Mouse (Mus musculus) heart, embryonic 16.5 days (tissue): Measurements from ENCODE around the gene S1pr5. TPM values are rescaled to one million over a fixed set of nuclear protein-coding genes. Genes with fewer than 3 reads are reported as not detected.
"Not testable (repeated sequence)": the region's sequence is repeated elsewhere in the genome, so short reads cannot be mapped to it uniquely, and the experiment has no call there.

Experiments
- ATAC-seq: fragments of 200-750 bp; cut with Nextera tagmentation; replicated peaks from 2 replicates; pipeline ENCODE4 v1.8.0; 2017; ENCODE audit warnings: moderate number of reproducible peaks; ENCODE audit not compliant: insufficient read depth, low FRiP score; ENCODE audit errors: extremely low read depth
- H3K27ac ChIP-seq: fragments of 300-500 bp; sonication (generic); 2 replicates; pipeline ENCODE4 v1.5.1; 2014; ENCODE audit warnings: mild to moderate bottlenecking, low read length, control low read depth, moderate library complexity
- H3K27me3 ChIP-seq: fragments of 300-500 bp; sonication (generic); 2 replicates; pipeline ENCODE4 v1.6.1; 2014; ENCODE audit warnings: low read length, mixed read lengths; ENCODE audit not compliant: control insufficient read depth, insufficient read depth
- H3K36me3 ChIP-seq: fragments of 300-500 bp; sonication (generic); 2 replicates; pipeline ENCODE4 v1.6.1; 2014; ENCODE audit not compliant: control insufficient read depth, insufficient read depth
- H3K4me1 ChIP-seq: fragments of 300-500 bp; sonication (generic); 2 replicates; pipeline ENCODE4 v1.6.1; 2014; ENCODE audit warnings: low read length, mixed read lengths; ENCODE audit not compliant: control insufficient read depth, insufficient read depth
- H3K4me2 ChIP-seq: fragments of 300-500 bp; sonication (generic); 2 replicates; pipeline ENCODE4 v1.6.1; 2014; ENCODE audit warnings: low read depth, mild to moderate bottlenecking, control low read depth, low read length
- H3K4me3 ChIP-seq: fragments of 300-500 bp; sonication (generic); 2 replicates; pipeline ENCODE4 v1.5.1; 2014; ENCODE audit warnings: mild to moderate bottlenecking, control low read depth, low read length
- H3K9ac ChIP-seq: fragments of 300-500 bp; sonication (generic); 2 replicates; pipeline ENCODE4 v1.6.1; 2014; ENCODE audit warnings: low read length, control low read depth
- H3K9me3 ChIP-seq: fragments of 300-500 bp; sonication (generic); replicated peaks from 2 replicates; pipeline ENCODE4 v1.6.1; 2016; ENCODE audit warnings: low read length; ENCODE audit not compliant: control insufficient read depth
- WGBS: fragments of 180-500 bp; shearing (Covaris S2); extraction: QIAGEN DNeasy Blood & Tissue Kit; methylation state at CpG from one replicate; pipeline ENCODE4 v1.1.7; 2014; 5-methylcytosine and 5-hydroxymethylcytosine counted together
- polyA plus RNA-seq: library from polyadenylated mRNA; unstranded; fragments of >200 nt; fragmentation: Nextera tagmentation; extraction: Ambion mirVana; gene quantifications from 2 replicates; pipeline ENCODE4 v1.2.1, GENCODE M21; 2015

The S1pr5 gene
- polyA plus RNA-seq, 1 experiment from 2014 or later = 0.16 TPM

DNA sequence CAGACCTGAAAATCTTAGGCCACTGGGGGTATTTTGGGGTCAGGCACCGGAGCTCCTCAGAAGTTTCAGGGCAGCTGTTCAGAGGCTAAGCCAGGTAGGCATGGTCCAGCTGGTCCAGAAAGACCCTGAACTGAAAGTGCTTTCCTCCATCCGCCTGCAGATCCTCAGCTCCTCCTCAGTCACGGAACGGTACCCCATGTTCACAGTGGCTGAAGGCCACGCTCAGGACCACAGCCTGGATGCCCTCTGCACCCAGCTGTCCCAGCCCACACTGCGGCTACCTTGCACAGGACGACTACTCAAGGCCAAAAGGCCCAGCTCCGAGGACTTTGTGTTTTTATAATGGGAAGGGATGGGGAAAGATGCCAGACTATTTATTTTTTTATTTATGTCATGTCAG lies 24.9 kb upstream of the S1pr5 start:
- Histone ChIP-seq H3K36me3 (peaks cover 81% of the 10 kb centered on the region), H3K27me3 (no peaks in the 10 kb centered on the region), H3K4me3 (no peak overlapping the region), H3K9me3 (no peaks in the 10 kb centered on the region), H3K4me2 (no peak overlapping the region), H3K9ac (no peak overlapping the region), H3K4me1 (peaks cover 12% of the 10 kb centered on the region), H3K27ac (no peak overlapping the region)
- 84% methylated on average over 8 of the region's 8 CpGs for WGBS
- ATAC-seq = no peak

DNA sequence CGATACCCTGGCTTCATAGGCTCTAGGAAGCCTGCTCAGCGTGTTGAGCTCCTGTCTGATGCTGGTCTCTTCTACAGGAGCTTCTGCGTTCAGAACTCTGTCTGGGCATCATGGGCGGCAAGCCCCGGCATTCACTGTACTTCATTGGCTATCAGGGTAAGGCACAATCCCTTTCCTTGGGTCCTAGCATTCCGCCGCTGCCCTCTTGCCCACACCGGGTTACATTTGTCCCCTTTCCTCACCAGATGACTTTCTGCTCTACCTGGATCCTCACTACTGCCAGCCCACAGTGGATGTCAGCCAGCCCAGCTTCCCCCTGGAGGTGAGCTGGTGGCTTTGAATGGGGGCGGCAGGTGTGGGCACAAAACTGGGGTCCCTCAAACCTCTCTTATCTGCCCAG lies 24.1 kb upstream of the S1pr5 start:
- no peak for ATAC-seq

DNA sequence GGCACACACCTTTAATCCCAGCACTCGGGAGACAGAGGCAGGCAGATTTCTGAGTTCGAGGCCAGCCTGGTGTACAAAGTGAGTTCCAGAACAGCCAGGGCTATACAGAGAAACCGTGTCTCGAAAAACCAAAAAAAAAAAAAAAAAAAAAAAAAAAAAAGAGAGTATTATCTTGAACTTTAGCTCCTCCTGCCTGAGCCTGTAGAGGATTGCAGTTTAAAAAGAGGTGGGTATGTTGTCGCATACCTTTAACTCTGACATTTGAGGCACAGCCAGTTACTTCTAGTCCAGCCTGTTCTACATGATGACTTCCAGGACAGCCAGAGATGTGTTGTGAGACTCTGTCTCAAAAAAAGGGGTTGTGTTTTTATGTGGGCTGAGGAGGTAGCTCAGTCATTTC lies 21.3 kb upstream of the S1pr5 start:
- peaks cover 31% of the 10 kb centered on the region for H3K4me1 ChIP-seq
- H3K4me3 ChIP-seq, H3K27me3 ChIP-seq, ATAC-seq, H3K27ac ChIP-seq, H3K9ac ChIP-seq, H3K9me3 ChIP-seq, H3K4me2 ChIP-seq: not testable (repeated sequence)
- peaks cover 56% of the 10 kb centered on the region for H3K36me3 ChIP-seq
- WGBS = 71% methylated on average over 5 of the region's 5 CpGs

More for the DNA sequence above, 24.1 kb upstream of the S1pr5 start:
- 92% methylated on average over 9 of the region's 9 CpGs for whole genome bisulfite sequencing
- Histone ChIP-seq H3K27me3 (no peaks in the 10 kb centered on the region), H3K9me3 (no peaks in the 10 kb centered on the region), H3K36me3 (peaks cover 74% of the 10 kb centered on the region), H3K4me1 (peaks cover 14% of the 10 kb centered on the region), H3K4me2 (no peak overlapping the region), H3K4me3 (no peak overlapping the region), H3K9ac (no peak overlapping the region), H3K27ac (no peak overlapping the region)

DNA sequence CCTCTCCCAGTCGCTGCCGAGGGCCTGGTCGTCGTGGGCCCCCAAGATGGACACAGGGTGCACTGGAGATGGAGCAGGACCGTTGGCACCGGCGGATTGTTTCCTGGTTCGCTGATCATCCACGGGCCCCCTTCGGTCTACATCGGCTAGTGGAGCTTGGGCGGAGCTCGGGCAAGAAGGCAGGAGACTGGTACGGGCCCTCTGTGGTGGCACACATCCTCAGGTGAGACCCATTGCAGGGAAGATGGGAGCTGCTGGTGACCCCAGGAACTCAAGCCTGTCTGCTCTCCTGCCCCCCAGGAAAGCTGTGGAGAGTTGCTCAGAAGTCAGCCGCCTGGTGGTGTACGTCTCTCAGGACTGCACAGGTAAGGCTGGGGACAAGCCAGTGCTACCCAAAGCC lies 20.1 kb upstream of the S1pr5 start:
- no peak for ATAC-seq
- Histone ChIP-seq H3K4me1 (peaks cover 22% of the 10 kb centered on the region), H3K27me3 (no peaks in the 10 kb centered on the region), H3K9ac (no peak overlapping the region), H3K27ac (no peak overlapping the region), H3K9me3 (no peaks in the 10 kb centered on the region), H3K4me3 (no peak overlapping the region), H3K36me3 (peaks cover 48% of the 10 kb centered on the region), H3K4me2 (no peak overlapping the region)
- 93% methylated on average over 16 of the region's 16 CpGs for whole genome bisulfite sequencing

DNA sequence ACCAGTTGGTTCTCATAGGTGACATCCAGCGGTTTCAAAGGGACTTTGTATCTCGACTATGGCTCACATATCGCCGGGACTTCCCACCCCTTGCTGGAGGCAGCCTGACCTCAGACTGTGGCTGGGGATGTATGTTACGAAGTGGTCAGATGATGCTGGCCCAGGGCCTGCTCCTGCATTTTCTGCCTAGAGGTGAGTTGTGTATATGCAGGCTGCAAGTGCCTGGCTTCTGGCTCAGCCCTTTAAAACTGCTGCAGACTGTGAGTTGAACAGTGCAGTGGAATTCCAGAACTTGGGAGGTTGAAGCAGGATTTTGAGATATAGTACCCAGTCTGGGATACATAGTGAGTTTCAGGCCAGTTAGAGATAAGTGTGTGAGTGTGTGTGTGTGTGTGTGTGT lies 18.6 kb upstream of the S1pr5 start:
- Histone ChIP-seq H3K9me3 (no peaks in the 10 kb centered on the region), H3K4me3 (peak overlapping the region; percentile 90), H3K27me3 (no peaks in the 10 kb centered on the region), H3K9ac (peak overlapping the region; percentile 38), H3K36me3 (peaks cover 34% of the 10 kb centered on the region), H3K4me1 (peaks cover 22% of the 10 kb centered on the region), H3K27ac (no peak overlapping the region), H3K4me2 (peak overlapping the region; percentile 83)
- 79% methylated on average over 5 of the region's 5 CpGs for WGBS
- no peak for ATAC-seq

DNA sequence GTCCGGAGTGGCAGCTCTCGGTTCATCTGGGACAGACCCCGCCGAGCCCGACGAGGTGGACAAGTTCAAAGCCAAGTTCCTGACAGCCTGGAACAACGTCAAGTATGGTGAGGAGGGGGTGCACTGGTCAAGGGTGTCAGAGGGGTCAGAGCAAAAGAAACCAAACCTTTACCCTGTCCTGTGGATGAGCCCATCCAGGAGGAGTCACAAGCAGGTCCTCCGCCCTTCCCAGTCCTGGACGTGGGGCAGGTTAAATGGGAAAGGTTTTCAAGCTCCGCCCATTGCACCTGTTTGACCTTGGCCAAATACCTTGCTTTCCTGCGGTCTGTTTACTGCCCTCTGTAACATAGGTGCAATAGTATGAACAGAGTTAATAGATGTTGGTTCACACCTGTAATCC lies 17.4 kb upstream of the S1pr5 start:
- H3K27ac ChIP-seq = peak overlapping the region; percentile 84
- peaks cover 22% of the 10 kb centered on the region for H3K4me1 ChIP-seq
- H3K36me3 ChIP-seq = peaks cover 22% of the 10 kb centered on the region
- peak overlapping the region; percentile 97 for H3K9ac ChIP-seq
- no peak for ATAC-seq
- WGBS = 5% methylated on average over 11 of the region's 11 CpGs
- no peaks in the 10 kb centered on the region; the same call in 1 of the 2 replicates for H3K27me3 ChIP-seq
- H3K4me2 ChIP-seq = peak overlapping the region; percentile 83
- no peaks in the 10 kb centered on the region for H3K9me3 ChIP-seq
- H3K4me3 ChIP-seq = peak overlapping the region; percentile 90

DNA sequence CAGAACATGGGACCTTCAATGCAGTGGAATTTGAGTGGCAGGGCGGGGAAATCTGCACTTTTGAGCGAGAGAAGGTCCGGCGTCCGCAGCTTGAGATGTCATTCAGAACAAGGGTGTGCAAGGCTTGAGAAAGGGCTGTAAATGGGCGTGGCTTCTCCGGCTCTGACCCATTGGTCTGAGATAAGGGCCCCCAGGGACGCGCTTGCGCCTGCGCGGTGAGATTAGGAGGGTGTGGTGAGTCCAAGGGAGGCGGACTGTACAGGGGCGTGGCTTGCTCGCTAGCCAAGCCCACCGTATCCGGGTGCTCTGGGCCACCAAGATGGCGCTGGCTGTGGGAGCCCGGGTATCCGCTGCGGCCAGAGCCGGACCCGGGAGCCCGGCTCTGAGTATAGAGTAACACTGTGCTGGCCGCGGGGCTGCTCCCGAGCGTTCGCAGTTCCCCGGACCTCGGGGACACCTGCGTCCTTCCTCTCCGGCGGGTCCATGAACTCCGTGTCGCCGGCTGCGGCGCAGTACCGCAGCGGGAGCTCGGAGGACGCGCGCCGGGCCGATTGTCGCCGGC lies 16.8 kb upstream of the S1pr5 start, which contains the start of gene Atg4d:
Atg4d (plus strand) TSS at position 294 of the 562 bp plus-strand sequence.
- peak; percentile 100 for ATAC-seq
- Histone ChIP-seq H3K9me3 (no peaks in the 10 kb centered on the region), H3K27ac (peak within 1 kb of the TSS; percentile 84), H3K4me3 (peak within 1 kb of the TSS; percentile 90), H3K9ac (peak within 1 kb of the TSS; percentile 97), H3K4me2 (peak within 1 kb of the TSS; percentile 83), H3K4me1 (peaks cover 22% of the 10 kb centered on the region), H3K27me3 (no peaks in the 10 kb centered on the region; the same call in 1 of the 2 replicates), H3K36me3 (peaks cover 19% of the 10 kb centered on the region)
- WGBS = 0% methylated on average over 49 of the region's 49 CpGs

DNA sequence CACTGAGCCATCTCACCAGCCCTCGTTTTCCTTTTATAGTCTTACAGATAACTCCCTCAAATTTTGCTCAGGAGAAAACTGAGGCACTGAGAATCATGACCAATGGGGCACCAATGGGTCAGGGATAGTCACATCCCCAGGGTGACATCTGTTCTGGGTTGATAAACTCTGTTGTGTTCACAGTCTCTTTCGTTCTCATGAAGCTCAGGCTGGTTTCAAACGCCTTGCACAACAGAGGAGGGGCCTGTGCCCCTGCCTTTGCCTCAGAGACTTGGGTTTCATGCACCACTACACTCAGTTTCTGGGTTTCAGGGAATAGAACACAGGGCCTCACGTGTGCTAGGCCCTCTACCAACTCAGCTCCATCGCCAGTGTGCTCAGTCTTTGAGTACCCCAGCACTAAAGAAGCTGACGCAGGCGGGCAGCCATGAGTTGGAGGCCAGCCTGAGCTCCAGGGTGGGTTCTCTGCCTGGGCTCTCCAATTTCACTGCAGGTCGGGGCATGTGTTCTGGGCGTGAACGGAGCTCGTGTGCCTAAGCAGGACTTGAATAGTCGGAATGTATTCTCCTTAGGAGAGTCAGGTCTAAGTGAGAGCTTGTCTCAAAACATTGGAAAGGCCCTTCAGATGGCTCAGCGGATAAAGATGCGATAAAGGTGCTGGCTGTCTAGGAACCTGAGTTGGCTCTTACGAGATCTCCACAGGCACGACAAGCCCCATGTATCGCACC lies 16.2 kb upstream of the S1pr5 start:
- Histone ChIP-seq H3K36me3 (peaks cover 14% of the 10 kb centered on the region), H3K27me3 (no peaks in the 10 kb centered on the region; the same call in 1 of the 2 replicates), H3K9me3 (no peaks in the 10 kb centered on the region), H3K4me1 (peaks cover 22% of the 10 kb centered on the region), H3K27ac (peak overlapping the region; percentile 83), H3K9ac (peak overlapping the region; percentile 71), H3K4me3 (peak overlapping the region; percentile 90), H3K4me2 (peak overlapping the region; percentile 83)
- peak; percentile 13 for ATAC-seq
- WGBS = 19% methylated on average over 17 of the region's 17 CpGs

DNA sequence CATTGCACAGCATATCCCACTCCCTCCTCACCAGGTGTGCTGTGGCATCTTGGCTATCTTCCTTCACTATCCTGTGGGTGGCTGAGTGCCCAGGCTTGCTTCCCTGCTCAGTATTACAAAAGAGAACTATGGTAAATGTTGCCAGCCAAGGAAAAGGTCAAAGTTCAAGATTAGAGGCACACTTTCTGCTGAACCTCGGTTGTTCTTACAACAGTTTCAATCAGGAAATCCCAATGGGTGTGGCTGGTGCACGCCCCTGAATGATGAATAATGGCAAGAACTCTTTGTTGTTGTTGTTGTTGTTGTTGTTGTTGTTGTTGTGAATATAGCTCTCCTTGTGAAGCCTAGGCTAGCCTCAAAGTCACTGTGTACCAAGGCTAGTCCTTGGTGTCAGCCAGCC lies 13.6 kb upstream of the S1pr5 start:
- no peak overlapping the region for H3K4me3 ChIP-seq
- H3K9ac ChIP-seq = no peak overlapping the region
- no peaks in the 10 kb centered on the region for H3K9me3 ChIP-seq
- 57% methylated on average over 2 of the region's 2 CpGs for WGBS
- no peaks in the 10 kb centered on the region; the same call in 1 of the 2 replicates for H3K27me3 ChIP-seq
- no peak overlapping the region for H3K4me2 ChIP-seq
- peaks cover under 1% of the 10 kb centered on the region; the same call in 1 of the 2 replicates for H3K36me3 ChIP-seq
- ATAC-seq = no peak
- H3K4me1 ChIP-seq = peaks cover 15% of the 10 kb centered on the region
- H3K27ac ChIP-seq = no peak overlapping the region
